Mouse (Mus musculus) kidney, adult 2 months (tissue): Measurements from ENCODE around the gene Ifi205.

ENCODE experiments used
- CTCF ChIP-seq: fragments of 200-500 bp; conservative IDR thresholded peaks from 2 replicates; pipeline ENCODE4 v1.5.1; 2011; ENCODE audit warnings: low read depth, mild to moderate bottlenecking, control low read depth, low read length, moderate library complexity, mixed read lengths; ENCODE audit not compliant: insufficient read depth, insufficient read length
- POLR2A ChIP-seq: fragments of 200-500 bp; IDR thresholded peaks from one replicate; pipeline ENCODE4 v1.6.1; 2011; ENCODE audit warnings: low read depth, low read length, control low read depth

DNA sequence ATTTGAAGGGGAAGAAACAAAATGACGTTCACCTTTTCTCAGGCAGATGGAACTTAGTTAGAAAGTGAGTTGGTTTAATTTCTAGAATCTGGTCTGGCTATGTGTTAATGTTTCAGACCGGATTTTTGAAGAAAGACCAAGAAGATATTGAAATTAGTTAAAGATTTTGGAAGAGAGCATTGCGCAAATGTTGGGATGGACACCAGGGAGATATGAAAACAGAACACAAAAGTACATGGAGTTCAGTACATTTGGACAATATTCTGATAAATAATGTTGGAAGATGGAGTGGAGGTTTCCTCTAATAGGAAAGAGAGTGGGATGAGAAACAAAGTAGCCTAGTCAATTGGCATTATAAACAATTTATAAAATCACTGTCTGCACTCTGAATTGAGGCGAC lies 19.9 kb upstream of the Ifi205 start:
- no peak for TF ChIP-seq CTCF
- TF ChIP-seq POLR2A = no peak
